Mouse (Mus musculus) lung, embryonic 15.5 days (tissue): ENCODE data around the gene Trhr2. TPM values are rescaled to one million over a fixed set of nuclear protein-coding genes. Genes with fewer than 3 reads are reported as not detected.

Source experiments
- ATAC-seq: fragments of 200-750 bp; cut with Nextera tagmentation; 2 replicates; pipeline ENCODE4 v1.8.0; 2017; ENCODE audit warnings: moderate number of reproducible peaks, borderline replicate concordance; ENCODE audit not compliant: low FRiP score, low TSS enrichment; ENCODE audit errors: extremely low read depth
- H3K27ac ChIP-seq: fragments of 300-500 bp; sonication (generic); 2 replicates; pipeline ENCODE4 v1.5.1; 2015; ENCODE audit warnings: moderate library complexity, mild to moderate bottlenecking, inconsistent platforms
- H3K27me3 ChIP-seq: fragments of 300-500 bp; sonication (generic); 2 replicates; pipeline ENCODE4 v1.6.1; 2015; ENCODE audit warnings: inconsistent platforms
- H3K36me3 ChIP-seq: fragments of 300-500 bp; sonication (generic); 2 replicates; pipeline ENCODE4 v1.6.1; 2015; ENCODE audit warnings: inconsistent platforms
- H3K4me1 ChIP-seq: fragments of 300-500 bp; sonication (generic); 2 replicates; pipeline ENCODE4 v1.6.1; 2015; ENCODE audit warnings: inconsistent platforms
- H3K4me2 ChIP-seq: fragments of 300-500 bp; sonication (generic); 2 replicates; pipeline ENCODE4 v1.6.1; 2015; ENCODE audit warnings: inconsistent platforms, mild to moderate bottlenecking, moderate library complexity
- H3K4me3 ChIP-seq: fragments of 300-500 bp; sonication (generic); 2 replicates; pipeline ENCODE4 v1.5.1; 2015; ENCODE audit warnings: mild to moderate bottlenecking, inconsistent platforms
- H3K9ac ChIP-seq: fragments of 300-500 bp; sonication (generic); 2 replicates; pipeline ENCODE4 v1.6.1; 2015; ENCODE audit warnings: inconsistent platforms
- H3K9me3 ChIP-seq: fragments of 300-500 bp; sonication (generic); 2 replicates; pipeline ENCODE4 v1.6.1; 2016; ENCODE audit warnings: inconsistent platforms
- WGBS: fragments of 180-500 bp; shearing (Covaris S2); methylation state at CpG from one replicate; pipeline ENCODE4 v1.1.7; 2015; 5-methylcytosine and 5-hydroxymethylcytosine counted together
- polyA plus RNA-seq: library from polyadenylated mRNA; unstranded; fragments of >200 nt; fragmentation: Nextera tagmentation; extraction: Ambion mirVana; gene quantifications from 2 replicates; pipeline ENCODE4 v1.2.1, GENCODE M21; 2015

The Trhr2 gene
- polyA plus RNA-seq, 1 experiment from 2014 or later = not detected

DNA sequence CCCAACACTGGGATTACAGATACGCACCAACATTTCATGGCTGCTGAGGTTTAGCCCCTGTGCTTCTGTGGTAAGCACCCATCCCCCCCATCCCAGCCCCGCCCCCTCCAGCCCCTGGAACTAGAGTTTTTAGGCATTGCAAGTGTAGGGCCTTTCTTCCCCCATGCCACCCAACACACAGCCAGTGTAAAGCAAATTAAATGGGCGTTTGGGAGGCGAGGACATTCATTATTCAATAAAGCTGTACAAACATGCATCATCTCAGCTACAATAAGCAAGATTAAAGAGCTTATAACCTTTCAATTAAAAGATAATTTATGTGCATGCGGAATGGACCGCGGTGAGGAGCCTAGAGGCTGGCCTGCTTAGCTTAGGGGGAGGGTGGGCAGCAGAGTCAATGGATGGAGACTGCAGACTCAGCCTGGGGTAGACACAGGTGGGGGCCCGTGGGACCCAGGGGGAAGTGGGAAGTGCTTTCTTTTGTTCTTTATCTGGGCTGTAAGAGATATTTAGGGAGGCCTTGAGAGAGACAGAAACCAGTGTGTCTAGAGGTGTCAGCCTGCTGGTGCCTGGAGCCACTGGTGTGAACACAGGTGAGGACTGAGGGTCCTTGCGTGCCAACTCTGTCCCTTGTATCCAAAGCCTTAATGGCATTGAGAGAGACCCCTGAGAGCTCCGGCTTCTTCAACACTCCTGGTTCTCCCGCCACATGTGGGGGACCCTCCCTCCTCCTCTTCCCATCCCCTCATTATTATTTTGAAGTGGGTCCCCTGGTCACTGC, 10.0 kb downstream of the Trhr2 start:
- 35% methylated on average over 11 of the region's 11 CpGs for WGBS

DNA sequence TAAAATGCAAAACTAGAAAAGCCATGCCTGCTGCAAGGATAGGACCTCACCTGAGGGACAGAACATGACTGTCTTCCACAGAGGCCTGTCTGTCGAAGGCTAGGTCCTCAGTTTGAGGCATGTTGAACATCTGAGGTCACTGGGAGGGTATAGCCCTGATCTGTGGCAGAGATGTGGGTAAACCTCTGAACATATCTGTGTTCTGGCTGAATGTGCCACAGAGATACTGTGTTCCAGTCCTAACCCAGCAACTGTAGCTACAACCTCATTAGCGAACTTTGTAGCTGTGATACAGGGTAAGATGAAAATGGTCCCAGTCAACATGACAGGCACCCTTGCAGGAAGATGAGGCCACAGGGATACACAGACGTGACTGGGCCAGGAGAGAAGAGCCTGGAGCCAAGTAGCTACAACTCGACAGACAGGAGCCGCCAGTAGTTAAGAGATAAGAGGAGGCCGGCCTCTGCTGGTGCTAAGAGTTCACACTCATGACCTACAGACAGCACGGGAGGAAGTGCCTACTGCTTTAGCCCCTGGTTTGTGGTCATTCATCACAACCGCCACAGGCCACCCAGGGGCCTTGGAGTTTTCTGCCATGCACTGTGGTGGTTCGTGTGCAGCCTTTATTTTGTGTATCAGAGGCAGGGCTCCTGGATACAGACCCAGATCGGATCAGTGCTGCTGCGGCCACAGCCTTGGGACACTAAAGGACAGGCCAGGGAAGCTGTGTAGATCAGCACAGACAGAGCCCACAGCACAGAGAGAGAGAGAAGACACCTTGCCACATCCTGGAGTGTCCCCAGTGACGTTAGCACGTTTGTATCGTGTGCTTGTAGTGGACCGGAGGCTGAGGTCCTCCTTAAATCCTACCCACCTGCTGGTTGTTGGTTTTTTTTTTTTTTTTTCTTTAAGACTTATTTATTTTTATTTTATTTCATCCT, 10.9 kb downstream of the Trhr2 start:
- H3K27ac ChIP-seq = no peak overlapping the region
- 18% methylated on average over 15 of the region's 15 CpGs for WGBS
- no peaks in the 10 kb centered on the region for H3K9me3 ChIP-seq
- no peak for ATAC-seq
- no peak overlapping the region for H3K4me2 ChIP-seq
- no peak overlapping the region for H3K4me3 ChIP-seq
- H3K27me3 ChIP-seq = peaks cover 40% of the 10 kb centered on the region
- no peak overlapping the region for H3K9ac ChIP-seq
- no peaks in the 10 kb centered on the region for H3K36me3 ChIP-seq
- peaks cover 3% of the 10 kb centered on the region; the same call in 1 of the 2 replicates for H3K4me1 ChIP-seq

More for the DNA sequence above, 10.0 kb downstream of the Trhr2 start:
- no peaks in the 10 kb centered on the region for H3K9me3 ChIP-seq
- no peak overlapping the region for H3K9ac ChIP-seq
- H3K27me3 ChIP-seq = peaks cover 36% of the 10 kb centered on the region; the same call in 1 of the 2 replicates
- no peaks in the 10 kb centered on the region for H3K36me3 ChIP-seq
- H3K4me2 ChIP-seq = no peak overlapping the region
- H3K27ac ChIP-seq = no peak overlapping the region
- no peak overlapping the region for H3K4me3 ChIP-seq
- no peak for ATAC-seq
- no peaks in the 10 kb centered on the region for H3K4me1 ChIP-seq

DNA sequence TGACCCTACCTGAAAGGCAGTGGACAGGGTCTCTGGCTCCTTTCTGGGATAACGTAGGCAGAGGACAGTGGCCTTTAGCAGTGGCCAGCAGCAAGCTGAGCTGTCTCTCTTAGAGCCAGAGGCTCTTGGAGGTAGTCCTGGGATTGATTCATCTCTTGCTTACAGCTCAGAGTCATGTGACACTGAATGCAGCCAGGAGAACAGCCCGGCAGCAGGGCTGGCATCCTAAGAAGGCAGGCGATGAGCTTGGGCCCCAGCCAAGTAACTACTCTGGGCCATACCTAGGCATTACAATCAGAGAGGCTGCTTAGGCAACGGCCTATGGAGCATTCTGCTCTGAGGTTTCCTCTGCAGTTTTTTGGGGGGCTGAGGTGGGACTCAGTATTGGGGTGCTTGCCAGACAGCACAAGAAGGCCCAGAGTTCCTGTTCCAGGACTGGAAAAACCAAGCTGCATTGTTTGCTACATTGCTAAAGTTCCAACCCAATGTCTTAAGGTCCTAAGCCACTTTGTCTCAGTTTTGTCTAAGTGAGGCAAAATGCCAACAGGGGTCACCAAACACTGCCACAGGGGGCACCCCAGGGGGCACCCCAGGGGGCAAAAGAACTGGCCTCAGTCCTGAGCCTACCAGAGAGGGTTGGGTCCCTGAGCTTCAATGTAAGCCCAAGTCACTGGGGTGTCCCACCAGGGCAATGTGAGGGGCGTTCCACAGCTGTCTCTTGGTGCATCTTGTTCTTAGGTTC, 12.6 kb downstream of the Trhr2 start:
- no peak overlapping the region for H3K4me3 ChIP-seq
- H3K27ac ChIP-seq = no peak overlapping the region
- H3K36me3 ChIP-seq = no peaks in the 10 kb centered on the region
- no peak overlapping the region for H3K9ac ChIP-seq
- no peak for ATAC-seq
- no peaks in the 10 kb centered on the region for H3K9me3 ChIP-seq
- no peak overlapping the region for H3K4me2 ChIP-seq
- peaks cover 18% of the 10 kb centered on the region for H3K4me1 ChIP-seq
- 59% methylated on average over 5 of the region's 5 CpGs for WGBS
- H3K27me3 ChIP-seq = peaks cover 50% of the 10 kb centered on the region

DNA sequence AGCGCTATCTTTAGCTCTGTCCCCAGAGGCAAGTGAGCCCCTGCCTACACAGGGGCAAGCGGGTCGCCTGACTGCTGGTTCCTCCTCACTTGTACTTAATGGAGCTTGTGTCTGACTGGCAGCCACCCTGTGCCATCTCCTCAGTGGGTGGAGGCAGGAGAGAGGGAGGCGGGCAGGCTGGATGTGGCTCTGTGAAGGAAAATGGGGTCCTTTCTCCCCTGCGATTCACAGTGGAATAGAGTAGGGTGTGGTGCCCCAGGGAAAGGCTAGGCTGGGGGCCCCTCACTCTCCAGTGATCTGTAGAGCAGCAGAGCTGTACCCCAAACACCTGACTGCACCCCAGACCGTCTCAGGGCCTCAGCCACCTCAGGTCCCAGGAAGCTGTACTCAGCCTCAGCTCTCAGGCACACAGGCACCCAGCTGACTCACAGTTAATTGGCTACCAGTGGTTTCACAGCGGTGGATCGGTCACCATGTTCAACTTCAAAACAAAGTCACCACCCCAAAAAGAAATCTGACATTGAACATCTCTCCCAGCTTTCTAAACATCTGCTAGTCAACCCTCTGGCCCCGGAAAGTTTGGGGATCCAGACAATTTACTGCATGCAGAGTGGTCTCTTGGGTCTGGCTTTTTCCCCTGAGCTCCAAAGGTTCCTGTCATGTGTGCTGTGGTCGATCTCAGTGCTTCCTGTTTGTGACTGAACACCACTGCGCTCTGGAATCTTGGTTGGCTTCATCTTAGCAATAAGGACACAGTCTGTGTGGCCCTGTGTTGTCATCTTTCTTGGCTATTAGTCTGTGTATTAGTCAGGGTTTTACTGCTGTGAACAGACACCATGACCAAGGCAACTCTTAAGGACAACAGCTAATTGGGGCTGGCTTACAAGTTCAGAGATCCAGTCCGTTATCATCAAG, 15.1 kb downstream of the Trhr2 start:
- H3K9me3 ChIP-seq = no peaks in the 10 kb centered on the region
- ATAC-seq = no peak
- H3K36me3 ChIP-seq = no peaks in the 10 kb centered on the region
- H3K4me1 ChIP-seq = peaks cover 24% of the 10 kb centered on the region
- no peak overlapping the region for H3K4me2 ChIP-seq
- 55% methylated on average over 12 of the region's 12 CpGs for WGBS
- no peak overlapping the region for H3K9ac ChIP-seq
- no peak overlapping the region for H3K27ac ChIP-seq
- no peak overlapping the region for H3K4me3 ChIP-seq
- H3K27me3 ChIP-seq = peaks cover 41% of the 10 kb centered on the region

DNA sequence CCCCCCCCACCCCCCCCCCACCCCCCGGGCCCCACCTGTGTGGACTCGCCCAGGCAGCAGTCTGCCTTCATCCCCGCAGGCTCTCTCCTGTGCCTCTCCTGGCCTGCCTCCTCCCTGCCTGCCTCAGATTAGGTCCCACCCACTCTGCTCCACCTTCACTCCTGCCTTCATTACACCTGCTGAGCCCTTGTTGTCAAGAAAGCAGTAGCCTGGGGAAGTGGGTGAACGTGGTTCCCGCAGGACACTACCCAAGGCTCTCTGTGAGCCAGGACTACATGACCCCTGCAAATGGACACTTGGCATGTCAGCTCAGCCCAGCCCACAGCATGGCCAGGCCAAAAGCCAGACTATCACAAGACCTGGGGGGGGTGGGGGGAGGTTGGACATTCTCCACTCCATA, 16.3 kb downstream of the Trhr2 start:
- Histone ChIP-seq H3K9ac (no peak overlapping the region), H3K4me1 (peaks cover 24% of the 10 kb centered on the region), H3K27me3 (peaks cover 30% of the 10 kb centered on the region), H3K4me3 (no peak overlapping the region), H3K27ac (peak overlapping the region; percentile 15; the same call in 1 of the 2 replicates), H3K9me3 (no peaks in the 10 kb centered on the region), H3K4me2 (peak overlapping the region; percentile 53), H3K36me3 (no peaks in the 10 kb centered on the region)
- ATAC-seq = peak; percentile 77; the same call in 1 of the 2 replicates
- 2% methylated on average over 2 of the region's 5 CpGs for WGBS

DNA sequence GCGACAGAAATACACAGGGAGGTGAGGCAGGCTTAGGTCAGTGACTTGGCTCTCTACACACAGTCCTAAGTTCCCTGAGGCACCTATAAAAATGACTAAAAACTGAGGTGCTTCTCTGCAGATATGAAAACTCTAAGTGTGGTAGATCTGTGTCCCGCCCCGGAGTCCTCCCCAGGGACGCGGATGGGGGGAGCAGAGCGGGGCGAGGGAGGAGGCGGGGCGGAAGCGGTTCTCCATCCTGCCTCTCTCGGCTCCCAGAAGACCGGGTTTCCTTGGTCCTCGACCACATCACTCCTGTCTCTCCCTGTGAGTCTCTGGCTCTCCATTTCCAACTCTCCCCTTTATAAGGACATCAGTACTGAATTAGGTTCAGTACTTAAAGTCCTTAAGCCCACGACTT, 16.8 kb downstream of the Trhr2 start:
- no peak for ATAC-seq
- no peaks in the 10 kb centered on the region for H3K9me3 ChIP-seq
- H3K4me3 ChIP-seq = peak overlapping the region; percentile 18
- H3K4me1 ChIP-seq = peaks cover 24% of the 10 kb centered on the region
- peaks cover 26% of the 10 kb centered on the region for H3K27me3 ChIP-seq
- H3K27ac ChIP-seq = 0 out of 2 replicates have a peak overlapping the region, but pooled peaks have one; percentile 29
- H3K36me3 ChIP-seq = no peaks in the 10 kb centered on the region
- peak overlapping the region; percentile 8; the same call in 1 of the 2 replicates for H3K9ac ChIP-seq
- under 1% methylated on average over 14 of the region's 14 CpGs for WGBS
- peak overlapping the region; percentile 53 for H3K4me2 ChIP-seq

DNA sequence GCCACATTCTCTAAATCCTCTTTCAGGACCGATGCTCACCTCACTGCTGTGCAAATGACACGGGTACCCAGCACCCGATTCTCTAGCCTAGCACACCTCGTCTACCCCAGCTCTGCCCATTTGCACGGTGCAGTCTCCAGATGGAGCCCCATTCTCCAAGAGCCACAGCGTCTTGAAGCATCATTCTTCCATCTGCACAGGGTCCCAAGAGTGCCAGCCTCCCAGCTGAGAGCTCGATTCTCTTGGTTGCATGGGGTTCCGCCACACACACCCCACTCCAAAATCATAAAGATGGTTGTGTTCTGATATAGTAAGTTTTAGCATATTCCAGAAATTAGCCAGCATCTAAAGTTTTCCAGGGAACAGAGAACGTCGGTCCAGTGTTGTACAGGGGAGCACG, 17.2 kb downstream of the Trhr2 start:
- Histone ChIP-seq H3K27ac (0 out of 2 replicates have a peak overlapping the region, but pooled peaks have one; percentile 29), H3K27me3 (peaks cover 27% of the 10 kb centered on the region), H3K4me1 (peaks cover 24% of the 10 kb centered on the region), H3K4me2 (peak overlapping the region; percentile 53), H3K4me3 (peak overlapping the region; percentile 18), H3K36me3 (no peaks in the 10 kb centered on the region), H3K9me3 (no peaks in the 10 kb centered on the region), H3K9ac (0 out of 2 replicates have a peak overlapping the region, but pooled peaks have one; percentile 8)
- whole genome bisulfite sequencing = 5% methylated on average over 11 of the region's 11 CpGs
- no peak for ATAC-seq

DNA sequence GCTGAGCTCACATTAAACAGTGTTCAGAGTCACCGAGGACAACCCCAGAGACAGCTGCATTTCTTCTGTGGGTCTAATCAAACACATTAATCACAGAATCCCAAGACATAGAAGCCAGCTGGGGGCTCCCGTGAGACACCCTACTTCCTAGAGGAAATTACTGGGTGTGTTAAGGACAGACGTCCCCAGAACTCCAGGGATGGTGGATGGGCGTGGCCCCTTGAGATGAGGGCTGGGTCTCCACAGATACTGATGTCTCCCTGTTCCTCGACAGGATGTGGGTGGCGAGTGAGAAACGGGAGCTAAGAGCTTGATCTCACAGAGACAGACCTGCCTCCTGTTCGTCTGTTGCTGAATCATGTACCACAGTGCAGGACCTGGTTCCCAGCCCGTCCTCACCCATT, 17.7 kb downstream of the Trhr2 start:
- H3K9ac ChIP-seq = no peak overlapping the region
- H3K36me3 ChIP-seq = no peaks in the 10 kb centered on the region
- no peaks in the 10 kb centered on the region for H3K9me3 ChIP-seq
- peak overlapping the region; percentile 53 for H3K4me2 ChIP-seq
- peaks cover 32% of the 10 kb centered on the region for H3K27me3 ChIP-seq
- WGBS = 4% methylated on average over 9 of the region's 9 CpGs
- no peak overlapping the region for H3K27ac ChIP-seq
- ATAC-seq = no peak
- H3K4me1 ChIP-seq = peaks cover 24% of the 10 kb centered on the region
- H3K4me3 ChIP-seq = peak overlapping the region; percentile 18

DNA sequence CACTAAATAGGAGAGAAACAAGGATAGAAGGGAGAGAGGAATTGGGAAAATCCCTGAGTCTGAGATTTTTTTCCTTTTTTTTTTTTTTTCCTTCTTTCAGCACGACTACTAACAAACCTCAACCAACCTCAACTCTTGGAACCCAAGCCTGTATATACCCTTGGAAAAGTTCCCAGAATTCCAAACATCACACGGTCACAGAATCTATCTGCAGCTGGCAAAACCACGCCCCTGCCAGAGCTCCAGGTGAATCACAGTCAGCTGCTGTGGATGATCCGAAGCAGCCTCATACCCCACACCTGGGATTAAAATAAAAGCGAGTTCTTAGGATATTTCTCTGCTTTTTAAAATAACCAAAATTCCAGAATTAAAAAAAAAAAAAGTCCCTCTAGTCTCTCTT, 18.2 kb downstream of the Trhr2 start:
- no peaks in the 10 kb centered on the region for H3K9me3 ChIP-seq
- no peak for ATAC-seq
- H3K9ac ChIP-seq = no peak overlapping the region
- 27% methylated on average over 5 of the region's 5 CpGs for WGBS
- H3K27ac ChIP-seq = no peak overlapping the region
- no peaks in the 10 kb centered on the region for H3K36me3 ChIP-seq
- H3K27me3 ChIP-seq = peaks cover 37% of the 10 kb centered on the region
- peaks cover 24% of the 10 kb centered on the region for H3K4me1 ChIP-seq
- H3K4me2 ChIP-seq = peak overlapping the region; percentile 53; the same call in 1 of the 2 replicates
- no peak overlapping the region for H3K4me3 ChIP-seq

DNA sequence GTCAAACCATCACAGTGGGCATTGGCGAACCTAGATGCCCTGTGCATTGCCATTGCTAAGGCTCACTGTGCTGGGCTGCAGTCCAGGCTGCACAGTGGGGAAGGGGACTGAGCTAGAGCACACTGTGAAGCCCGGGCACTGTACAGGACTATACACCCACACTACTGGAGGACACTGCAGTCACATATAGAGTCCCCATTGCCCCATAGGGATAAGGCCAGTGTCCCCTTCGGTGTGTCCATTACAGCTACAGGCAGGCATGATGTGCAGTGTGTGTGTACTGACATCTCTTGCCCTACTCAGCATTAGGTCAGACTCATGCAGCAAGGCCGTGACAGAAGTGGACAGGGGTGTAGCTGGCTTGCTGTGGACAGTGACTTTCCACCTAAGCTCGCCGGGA, 18.8 kb downstream of the Trhr2 start:
- no peak overlapping the region for H3K9ac ChIP-seq
- H3K4me3 ChIP-seq = no peak overlapping the region
- H3K4me1 ChIP-seq = peaks cover 25% of the 10 kb centered on the region
- peaks cover 42% of the 10 kb centered on the region for H3K27me3 ChIP-seq
- no peak overlapping the region for H3K4me2 ChIP-seq
- ATAC-seq = no peak; the same call in 1 of the 2 replicates
- no peaks in the 10 kb centered on the region for H3K9me3 ChIP-seq
- WGBS = 80% methylated on average over 6 of the region's 6 CpGs
- no peaks in the 10 kb centered on the region for H3K36me3 ChIP-seq
- no peak overlapping the region for H3K27ac ChIP-seq
